In the genomic region with DNA sequence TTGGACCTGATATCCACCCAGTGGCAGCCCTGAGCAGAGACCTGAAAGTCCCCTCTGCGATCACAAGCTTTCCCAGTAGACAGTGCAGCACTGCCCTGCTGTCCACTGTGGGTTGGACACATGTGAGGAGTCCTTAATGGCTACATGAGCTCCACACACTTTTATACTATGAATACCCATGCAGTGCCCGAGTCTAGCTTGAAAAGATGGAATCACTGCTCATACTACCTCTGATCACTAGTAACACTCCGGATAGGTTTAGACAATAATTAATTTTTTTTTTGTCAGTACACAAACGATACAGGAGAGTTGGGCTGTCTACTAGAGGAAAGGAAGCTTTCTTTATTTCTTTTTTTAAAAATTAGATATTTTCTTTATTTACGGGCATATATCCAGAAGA, we compare ENCODE assay signal across 12 mouse cellular contexts.
"Had no signal": no experiment of that assay in that cellular context is flagged by ENCODE, and none has a peak within 500 bp of the region (broad histone marks: within the 10 kb centered on the region; RNA-seq: fewer than 3 reads in every experiment).

A gene (minus strand): TSS at position 101 of the 400 bp plus-strand sequence.

- DNase-seq: retina, postnatal 1 day; right cerebral cortex, adult 18-20 months; right cerebral cortex, postnatal 14 days; right cerebral cortex, postnatal 25 days; right cerebral cortex, postnatal 4 days; spleen, adult 18-20 months; thymus, adult 18-20 months; thymus, adult 2 months; thymus, postnatal 14 days; thymus, postnatal 25 days; thymus, postnatal 36 days; thymus, postnatal 4 days had no signal
